Mouse (Mus musculus): ENCODE results near the gene Wwtr1. TPM values are rescaled to one million over a fixed set of nuclear protein-coding genes. Genes with fewer than 3 reads are reported as not detected.

Wwtr1 gene
- total RNA-seq, 2 experiments from 2014 or later, result 71.6 to 73.3 TPM

DNA sequence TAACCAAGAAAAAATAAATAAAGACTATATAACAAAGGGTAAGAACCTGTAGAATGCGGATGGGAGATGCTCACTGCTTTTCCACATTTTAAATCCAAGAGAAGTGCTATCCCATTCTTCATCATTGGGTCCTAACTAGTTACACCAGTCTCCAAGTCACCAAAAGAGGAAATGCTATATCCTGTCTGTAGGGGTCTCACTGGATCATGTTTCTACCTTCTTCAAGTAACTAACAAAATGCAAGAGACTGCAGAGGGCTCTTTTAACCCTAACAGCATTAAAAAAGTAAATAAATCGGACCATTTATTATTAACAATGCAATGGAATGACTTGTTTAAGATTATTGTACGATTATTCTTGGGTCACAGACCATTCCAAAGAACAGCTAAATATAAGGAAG is 109.4 kb downstream of the Wwtr1 start:
- no peak for DNase-seq (ENCODE audit: low spot score in 2 of 2)

- no peak for DNase-seq (ENCODE audit: low spot score in 2 of 2)
Observed at GRCm38 (mm10) chr3:57463302-57463701, 112.4 kb downstream of the Wwtr1 start.

- DNase-seq (ENCODE audit: low spot score in 2 of 2), result no peak
Observed at GRCm38 (mm10) chr3:57458652-57459051, 117.1 kb downstream of the Wwtr1 start.

- DNase-seq (ENCODE audit: low spot score in 2 of 2), result peak; percentile 38 to 73
Observed at GRCm38 (mm10) chr3:57448445-57448844, 127.3 kb downstream of the Wwtr1 start.

- DNase-seq (ENCODE audit: low spot score in 2 of 2), result no peak
Observed at GRCm38 (mm10) chr3:57447889-57448288, 127.8 kb downstream of the Wwtr1 start.

DNA sequence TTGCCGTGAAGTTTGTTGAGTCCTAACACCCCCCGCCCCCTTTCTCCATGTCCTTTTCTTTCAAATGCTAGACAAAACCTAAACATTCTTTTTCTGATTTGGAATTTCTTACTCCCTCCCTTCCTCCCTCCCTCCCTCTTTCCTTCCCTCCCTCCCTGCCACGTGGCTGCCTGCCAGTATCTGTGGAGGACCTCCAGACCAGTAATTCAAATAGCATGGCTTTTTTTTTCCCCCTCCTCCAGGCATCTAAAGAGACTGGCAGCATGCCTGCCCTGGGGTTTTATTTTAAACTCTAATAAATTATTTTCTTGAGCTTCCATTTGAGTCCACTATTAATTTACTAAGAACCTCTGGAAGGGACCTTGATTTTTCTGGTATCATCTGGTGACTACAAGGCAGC is 130.0 kb downstream of the Wwtr1 start:
- peak; percentile 25 to 45 for DNase-seq (ENCODE audit: low spot score in 2 of 2)

DNA sequence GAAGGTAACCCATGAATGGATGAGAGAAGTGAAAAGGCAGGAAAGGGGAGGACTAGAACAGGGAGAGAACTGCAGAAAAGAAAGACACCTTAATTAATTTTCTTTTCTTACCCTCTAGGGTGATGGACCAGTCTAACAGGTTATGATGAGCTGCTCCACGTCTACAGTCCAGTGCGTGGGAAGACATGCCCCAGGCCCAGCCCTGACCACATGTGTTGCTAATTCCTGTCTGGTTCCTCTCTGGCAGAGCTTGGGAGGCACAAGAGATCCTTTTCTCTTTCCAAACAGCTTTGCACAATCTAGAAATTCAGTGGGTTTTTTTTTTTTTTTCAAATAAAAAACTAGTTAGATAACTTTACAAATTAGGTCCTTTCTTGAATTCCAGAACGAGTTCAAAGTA is 134.8 kb downstream of the Wwtr1 start:
- DNase-seq (ENCODE audit: low spot score in 2 of 2), result no peak

GRCm38 (mm10) chr3:57435364-57435763 is 140.3 kb downstream of the Wwtr1 start:
- no peak for DNase-seq (ENCODE audit: low spot score in 2 of 2)

DNA sequence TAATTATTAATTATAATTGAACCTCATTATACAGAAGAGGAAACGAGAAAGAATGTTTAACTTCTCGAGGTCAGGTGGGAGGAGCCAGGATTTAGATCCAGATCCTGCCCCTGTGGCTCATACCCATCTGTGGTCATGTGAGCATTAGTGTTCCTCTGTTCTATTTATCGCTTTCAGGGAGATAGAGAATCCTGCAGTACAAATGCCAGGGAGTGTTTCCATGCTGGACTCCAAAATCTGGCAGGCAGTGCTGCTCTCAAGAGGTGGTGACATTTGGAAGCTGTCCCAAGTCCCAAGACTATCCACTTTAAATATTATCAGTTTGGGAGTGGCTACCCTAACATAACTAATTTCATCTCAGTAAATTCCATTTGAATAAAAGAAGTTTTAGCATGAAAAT is 144.0 kb downstream of the Wwtr1 start:
- DNase-seq (ENCODE audit: low spot score in 2 of 2), result no peak

GRCm38 (mm10) chr3:57429486-57429885 is 146.2 kb downstream of the Wwtr1 start:
- DNase-seq (ENCODE audit: low spot score in 2 of 2), result no peak

- DNase-seq (ENCODE audit: low spot score in 2 of 2), result no peak
Observed at GRCm38 (mm10) chr3:57428682-57429464, 146.8 kb downstream of the Wwtr1 start.

DNA sequence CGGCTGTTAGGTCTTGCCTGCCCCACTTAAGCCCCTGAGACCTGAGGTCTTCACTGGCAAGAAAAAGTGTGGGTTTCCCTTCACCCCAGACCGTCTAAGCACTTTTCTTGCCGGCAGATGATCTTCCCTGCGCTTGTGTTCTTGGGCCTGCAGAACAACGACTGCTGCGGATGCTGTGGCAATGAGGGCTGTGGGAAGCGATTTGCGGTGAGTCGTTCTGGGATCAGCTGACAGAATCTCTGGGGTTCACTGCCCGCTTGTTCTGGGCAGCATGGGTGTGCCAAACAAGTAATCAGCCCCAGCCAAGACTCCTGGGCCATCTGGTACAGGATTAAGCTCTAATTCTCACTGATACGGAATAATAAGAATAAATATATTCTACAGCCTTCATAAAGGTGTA is 149.4 kb downstream of the Wwtr1 start:
- no peak for DNase-seq (ENCODE audit: low spot score in 2 of 2)

GRCm38 (mm10) chr3:57425089-57425730 is 150.5 kb downstream of the Wwtr1 start, which contains the start of gene Tm4sf4:
Gene Tm4sf4 (plus strand): TSS chr3:57425314.
- DNase-seq (ENCODE audit: low spot score in 2 of 2), result no peak

GRCm38 (mm10) chr3:57420660-57421059 is 155.1 kb downstream of the Wwtr1 start:
- no peak for DNase-seq (ENCODE audit: low spot score in 2 of 2)

DNA sequence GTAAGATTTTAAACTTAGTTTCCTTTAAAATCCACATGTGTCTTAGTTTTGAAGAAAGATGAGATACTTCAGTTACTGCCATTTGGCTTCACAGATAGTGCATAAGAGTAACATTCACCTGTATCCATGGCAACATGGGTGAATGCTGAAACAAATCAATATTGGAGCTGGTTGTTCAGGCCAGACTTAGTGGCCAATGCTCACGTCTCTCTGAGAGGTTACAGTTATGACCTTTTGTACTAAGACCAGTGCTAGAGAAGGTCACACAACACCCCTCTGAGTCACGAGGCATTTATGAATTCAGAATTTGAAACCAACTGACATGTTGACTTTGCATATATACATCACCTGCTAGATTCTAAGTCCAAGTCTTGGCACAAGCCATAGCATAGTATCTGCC is 155.5 kb downstream of the Wwtr1 start:
- DNase-seq (ENCODE audit: low spot score in 2 of 2), result no peak

GRCm38 (mm10) chr3:57411535-57411934 is 164.2 kb downstream of the Wwtr1 start:
- DNase-seq (ENCODE audit: low spot score in 2 of 2), result no peak

Small RNA genes within 50 kb of the gene (microRNA-seq; reads per million reads assigned to microRNA genes)
- not detected for gene Mir6377

Other genes starting within 250 kb of the Wwtr1 start
- under 1 TPM in 1 of 2 experiments, not detected in 1; 0.18 TPM for gene Tm4sf4, start 150.6 kb downstream of the Wwtr1 start, total RNA-seq (2021)
- gene Commd2, start 75.8 kb upstream of the Wwtr1 start, total RNA-seq (2021), result 10 to 100 TPM; 24.8 to 25.3 TPM
- under 1 TPM in 1 of 2 experiments, not detected in 1; 0.26 TPM for gene Ankub1, start 116.9 kb upstream of the Wwtr1 start, total RNA-seq (2021)
- gene Rnf13, start 160.2 kb upstream of the Wwtr1 start, total RNA-seq (2021), result 10 to 100 TPM; 37.9 to 42.9 TPM